Mouse (Mus musculus) midbrain, postnatal 0 days (tissue): ENCODE results near the gene Rabl6. TPM values are rescaled to one million over a fixed set of nuclear protein-coding genes. Genes with fewer than 3 reads are reported as not detected.

Experiments used
- ATAC-seq: fragments of 200-750 bp; cut with Nextera tagmentation; 2 replicates; pipeline ENCODE4 v1.8.0; 2017; ENCODE audit warnings: moderate number of reproducible peaks, mild to moderate bottlenecking, moderate TSS enrichment, moderate library complexity; ENCODE audit not compliant: low FRiP score
- DNase-seq: peaks from one replicate; pipeline ENCODE4 v3.0.0-alpha.2; 2015; ENCODE audit warnings: low spot score
- H3K27ac ChIP-seq: fragments of 300-500 bp; sonication (generic); 2 replicates; pipeline ENCODE4 v1.5.1; 2014; ENCODE audit warnings: low read depth, mild to moderate bottlenecking, low read length, mixed read lengths
- H3K27me3 ChIP-seq: fragments of 300-500 bp; sonication (generic); 2 replicates; pipeline ENCODE4 v1.6.1; 2014; ENCODE audit warnings: low read length, control low read depth, mixed read lengths; ENCODE audit not compliant: insufficient read depth
- H3K36me3 ChIP-seq: fragments of 300-500 bp; sonication (generic); 2 replicates; pipeline ENCODE4 v1.6.1; 2014; ENCODE audit warnings: low read length, control low read depth, mixed read lengths; ENCODE audit not compliant: insufficient read depth
- H3K4me1 ChIP-seq: fragments of 300-500 bp; sonication (generic); 2 replicates; pipeline ENCODE4 v1.6.1; 2014; ENCODE audit warnings: mild to moderate bottlenecking, control low read depth, antibody characterized with exemption, low read length, mixed read lengths; ENCODE audit not compliant: insufficient read depth
- H3K4me2 ChIP-seq: fragments of 300-500 bp; sonication (generic); 2 replicates; pipeline ENCODE4 v1.6.1; 2014; ENCODE audit warnings: low read depth, mild to moderate bottlenecking, low read length, mixed read lengths; ENCODE audit not compliant: poor library complexity, severe bottlenecking
- H3K4me3 ChIP-seq: fragments of 300-500 bp; sonication (generic); 2 replicates; pipeline ENCODE4 v1.5.1; 2014; ENCODE audit warnings: low read depth, mild to moderate bottlenecking, low read length, moderate library complexity
- H3K9ac ChIP-seq: fragments of 300-500 bp; sonication (generic); replicated peaks from 2 replicates; pipeline ENCODE4 v1.6.1; 2014; ENCODE audit warnings: mild to moderate bottlenecking, low read length, moderate library complexity, mixed read lengths; ENCODE audit not compliant: poor library complexity, severe bottlenecking
- H3K9me3 ChIP-seq: fragments of 300-500 bp; sonication (generic); 2 replicates; pipeline ENCODE4 v1.6.1; 2016; ENCODE audit warnings: low read length, control low read depth
- CTCF ChIP-seq: IDR thresholded peaks from 2 replicates; pipeline ENCODE4 v1.5.1; 2016; ENCODE audit warnings: antibody characterized with exemption, mild to moderate bottlenecking
- WGBS: fragments of 180-500 bp; shearing (Covaris S2); extraction: QIAGEN DNeasy Blood & Tissue Kit; methylation state at CpG from one replicate; pipeline ENCODE4 v1.1.7; 2014; 5-methylcytosine and 5-hydroxymethylcytosine counted together
- polyA plus RNA-seq: library from polyadenylated mRNA; unstranded; fragments of >200 nt; fragmentation: Nextera tagmentation; extraction: Ambion mirVana; gene quantifications from 2 replicates; pipeline ENCODE4 v1.2.1, GENCODE M21; 2015
- total RNA-seq: library from RNA; depleted of rRNA; stranded (reverse); fragments of >200 nt; gene quantifications from 2 replicates; pipeline ENCODE4 v1.2.3, GENCODE M21; 2014

The Rabl6 gene
- total and polyA plus RNA-seq, 2 experiments from 2014 or later = 61.2 to 98.0 TPM

GRCm38 (mm10) chr2:25583120-25583481 is 25.2 kb downstream of the Rabl6 start:
- H3K9ac ChIP-seq = no peak overlapping the region
- no peak overlapping the region for H3K4me3 ChIP-seq
- H3K36me3 ChIP-seq = peaks cover 46% of the 10 kb centered on the region
- peaks cover 26% of the 10 kb centered on the region for H3K27me3 ChIP-seq
- H3K9me3 ChIP-seq = no peaks in the 10 kb centered on the region
- ATAC-seq (no peak), DNase-seq (no peak)
- TF ChIP-seq CTCF = no peak
- 71% methylated on average over 6 of the region's 6 CpGs for WGBS
- H3K4me2 ChIP-seq = no peak overlapping the region
- H3K4me1 ChIP-seq = peaks cover 22% of the 10 kb centered on the region
- 0 out of 2 replicates have a peak overlapping the region, but pooled peaks have one; percentile 26 for H3K27ac ChIP-seq

- H3K27me3 ChIP-seq = peaks cover 31% of the 10 kb centered on the region
- H3K27ac ChIP-seq = peak overlapping the region; percentile 26; the same call in 1 of the 2 replicates
- 48% methylated on average over 12 of the region's 12 CpGs for WGBS
- no peak overlapping the region for H3K4me3 ChIP-seq
- peak overlapping the region; percentile 9; the same call in 1 of the 2 replicates for H3K4me2 ChIP-seq
- H3K9me3 ChIP-seq = no peaks in the 10 kb centered on the region
- H3K36me3 ChIP-seq = peaks cover 51% of the 10 kb centered on the region
- H3K9ac ChIP-seq = peak overlapping the region; percentile 33; the same call in 1 of the 2 replicates
- peak; percentile 87 for DNase-seq
- TF ChIP-seq CTCF = peak; percentile 19; the same call in 1 of the 2 replicates
- peaks cover 22% of the 10 kb centered on the region for H3K4me1 ChIP-seq
- peak; percentile 31; the same call in 1 of the 2 replicates for ATAC-seq
Measured at GRCm38 (mm10) chr2:25582466-25583119, 25.7 kb downstream of the Rabl6 start.

- TF ChIP-seq CTCF = no peak
- Histone ChIP-seq H3K36me3 (peaks cover 56% of the 10 kb centered on the region), H3K27ac (peak overlapping the region; percentile 43; the same call in 1 of the 2 replicates), H3K4me1 (peaks cover 22% of the 10 kb centered on the region), H3K9ac (no peak overlapping the region), H3K4me2 (peak overlapping the region; percentile 74; the same call in 1 of the 2 replicates), H3K27me3 (peaks cover 38% of the 10 kb centered on the region), H3K4me3 (peak overlapping the region; percentile 50; the same call in 1 of the 2 replicates), H3K9me3 (no peaks in the 10 kb centered on the region)
- ATAC-seq = peak; percentile 1; the same call in 1 of the 2 replicates
- peak; percentile 56 for DNase-seq
- 40% methylated on average over 6 of the region's 6 CpGs for WGBS
Measured at GRCm38 (mm10) chr2:25581901-25582301, 26.4 kb downstream of the Rabl6 start.

- DNase-seq = peak; percentile 87
- peak within 1 kb of the TSS; percentile 74 for H3K4me2 ChIP-seq
- H3K36me3 ChIP-seq = peaks cover 55% of the 10 kb centered on the region
- TF ChIP-seq CTCF = peak; percentile 94
- H3K27me3 ChIP-seq = peaks cover 38% of the 10 kb centered on the region
- H3K9me3 ChIP-seq = no peaks in the 10 kb centered on the region
- peak within 1 kb of the TSS; percentile 43; the same call in 1 of the 2 replicates for H3K27ac ChIP-seq
- peak; percentile 77 for ATAC-seq
- H3K4me1 ChIP-seq = peaks cover 22% of the 10 kb centered on the region
- WGBS = 4% methylated on average over 19 of the region's 19 CpGs
- peak within 1 kb of the TSS; percentile 44 for H3K9ac ChIP-seq
- H3K4me3 ChIP-seq = peak within 1 kb of the TSS; percentile 50
Measured at GRCm38 (mm10) chr2:25581294-25581864, 26.9 kb downstream of the Rabl6 start, which contains the start of gene Ajm1. TSS of gene Ajm1 (minus strand) at chr2:25581757.

GRCm38 (mm10) chr2:25580621-25581101 is 27.7 kb downstream of the Rabl6 start:
- H3K27me3 ChIP-seq = peaks cover 38% of the 10 kb centered on the region

More at GRCm38 (mm10) chr2:25580621-25581101, 27.7 kb downstream of the Rabl6 start:
- DNase-seq (no peak), ATAC-seq (no peak)
- Histone ChIP-seq H3K27ac (no peak overlapping the region), H3K9ac (peak overlapping the region; percentile 44; the same call in 1 of the 2 replicates), H3K4me2 (peak overlapping the region; percentile 74), H3K36me3 (peaks cover 57% of the 10 kb centered on the region), H3K4me1 (peaks cover 22% of the 10 kb centered on the region), H3K9me3 (no peaks in the 10 kb centered on the region), H3K4me3 (peak overlapping the region; percentile 50)
- no peak for TF ChIP-seq CTCF
- 36% methylated on average over 6 of the region's 6 CpGs for WGBS
